Mouse (Mus musculus): ENCODE data around the gene Pofut2. TPM values are rescaled to one million over a fixed set of nuclear protein-coding genes. Genes with fewer than 3 reads are reported as not detected.

Gene Pofut2
- total and polyA plus RNA-seq, 3 experiments = 20.3 to 24.5 TPM; not detected in 1

DNA sequence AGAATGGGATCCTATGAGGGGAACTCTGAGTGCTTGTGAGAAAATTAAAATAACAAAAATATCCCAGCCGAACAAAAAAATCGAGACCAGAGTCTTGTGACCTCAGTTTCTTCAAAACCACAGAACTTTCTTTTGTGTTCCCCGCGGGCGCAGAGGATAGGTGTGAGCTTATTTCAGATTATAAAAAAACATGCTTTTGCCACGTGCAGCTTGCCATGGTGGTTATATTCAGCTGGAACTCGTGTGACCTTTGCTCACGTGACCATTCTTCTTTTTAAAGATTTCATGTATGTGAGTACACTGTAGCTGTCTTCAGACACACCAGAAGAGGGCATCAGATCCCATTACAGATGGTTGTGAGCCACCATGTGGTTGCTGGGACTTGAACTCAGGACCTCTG, 30.5 kb downstream of the Pofut2 start:
- H3K9me3 ChIP-seq (replicated peaks; ENCODE audit: insufficient read depth, low read length) = no peaks in the 10 kb centered on the region
- H3K27ac ChIP-seq (ENCODE audit: control insufficient read depth, low read depth, low read length) = no peak overlapping the region
- no peak overlapping the region for H3K9ac ChIP-seq (ENCODE audit: control insufficient read depth, low read depth, low read length, poor library complexity, severe bottlenecking)
- H3K27me3 ChIP-seq (ENCODE audit: control insufficient read depth in 1 of 2, insufficient read depth in 2 of 2, low read length in 2 of 2) = no peaks in the 10 kb centered on the region; a peak in 1 of 4 replicates
- no peak for DNase-seq (ENCODE audit: low read depth, low spot score)
- no peaks in the 10 kb centered on the region for H3K79me2 ChIP-seq (ENCODE audit: control insufficient read depth, insufficient read depth, low read length, poor library complexity)
- no peaks in the 10 kb centered on the region for H3K4me1 ChIP-seq (ENCODE audit: control insufficient read depth in 1 of 2, insufficient read depth in 2 of 2, low read length in 2 of 2)
- H3K36me3 ChIP-seq (ENCODE audit: control insufficient read depth in 1 of 2, insufficient read depth in 2 of 2, low read length in 2 of 2) = no peaks in the 10 kb centered on the region
- TF ChIP-seq SMC3 (IDR thresholded peaks at IDR 0.05; ENCODE audit: low read depth, low read length) (no peak), USF1 (IDR thresholded peaks at IDR 0.05; ENCODE audit: low read depth, low read length) (0 out of 2 replicates have a peak, but pooled peaks have one; percentile 7)
- H3K4me3 ChIP-seq (ENCODE audit: control insufficient read depth in 1 of 2, insufficient read depth in 1 of 2, low read depth in 2 of 2, low read length in 2 of 2) = no peak overlapping the region

DNA sequence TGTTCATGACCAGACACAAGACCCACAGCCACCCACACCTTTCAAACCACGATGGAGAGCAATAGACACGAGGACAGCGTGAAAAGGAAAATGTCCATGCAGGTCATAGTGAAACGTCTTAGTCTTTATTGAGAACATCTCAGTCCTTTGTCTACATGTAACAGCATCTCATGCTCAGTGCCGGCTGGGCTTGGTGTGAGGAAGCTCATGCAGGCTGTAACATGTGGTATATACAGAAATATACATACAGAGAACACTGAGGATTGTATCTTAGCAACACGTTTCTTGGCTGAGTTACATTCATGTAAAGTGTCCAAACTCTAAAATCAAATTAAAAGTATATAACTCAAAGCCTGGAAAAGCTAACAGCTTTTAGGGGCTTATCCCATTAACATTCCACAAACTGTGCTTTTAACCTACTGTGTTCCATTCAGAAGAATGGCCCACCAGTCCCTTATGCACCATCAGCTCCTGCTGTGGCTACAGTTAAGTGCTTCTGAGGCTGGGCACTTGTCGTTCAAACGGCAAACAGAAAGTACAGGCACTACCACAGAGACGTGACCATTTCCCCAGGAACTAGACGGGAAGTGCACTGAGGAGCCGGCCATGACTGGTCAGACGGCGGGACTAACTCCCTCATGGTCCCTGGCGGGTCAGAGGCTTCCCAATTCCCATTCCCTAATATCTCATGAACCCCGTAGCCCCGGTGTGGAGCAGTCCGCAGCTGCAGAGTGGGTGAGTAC, 31.8 kb downstream of the Pofut2 start:
- Histone ChIP-seq H3K27me3 (ENCODE audit: control insufficient read depth in 1 of 2, insufficient read depth in 2 of 2, low read length in 2 of 2) (no peaks in the 10 kb centered on the region; a peak in 1 of 4 replicates), H3K9me3 (replicated peaks; ENCODE audit: insufficient read depth, low read length) (no peaks in the 10 kb centered on the region), H3K79me2 (ENCODE audit: control insufficient read depth, insufficient read depth, low read length, poor library complexity) (no peaks in the 10 kb centered on the region), H3K9ac (ENCODE audit: control insufficient read depth, low read depth, low read length, poor library complexity, severe bottlenecking) (no peak overlapping the region), H3K4me1 (ENCODE audit: control insufficient read depth in 1 of 2, insufficient read depth in 2 of 2, low read length in 2 of 2) (no peaks in the 10 kb centered on the region), H3K4me3 (ENCODE audit: control insufficient read depth in 1 of 2, insufficient read depth in 1 of 2, low read depth in 2 of 2, low read length in 2 of 2) (no peak overlapping the region), H3K27ac (ENCODE audit: control insufficient read depth, low read depth, low read length) (no peak overlapping the region), H3K36me3 (ENCODE audit: control insufficient read depth in 1 of 2, insufficient read depth in 2 of 2, low read length in 2 of 2) (no peaks in the 10 kb centered on the region)
- no peak for DNase-seq (ENCODE audit: low read depth, low spot score)
- TF ChIP-seq UBTF (IDR thresholded peaks at IDR 0.05; ENCODE audit: borderline replicate concordance, insufficient read depth, low read depth, low read length) (no peak), RCOR1 (IDR thresholded peaks at IDR 0.05; ENCODE audit: low read depth, low read length) (no peak), ZNF384 (IDR thresholded peaks at IDR 0.05; ENCODE audit: low read depth, low read length) (no peak)

DNA sequence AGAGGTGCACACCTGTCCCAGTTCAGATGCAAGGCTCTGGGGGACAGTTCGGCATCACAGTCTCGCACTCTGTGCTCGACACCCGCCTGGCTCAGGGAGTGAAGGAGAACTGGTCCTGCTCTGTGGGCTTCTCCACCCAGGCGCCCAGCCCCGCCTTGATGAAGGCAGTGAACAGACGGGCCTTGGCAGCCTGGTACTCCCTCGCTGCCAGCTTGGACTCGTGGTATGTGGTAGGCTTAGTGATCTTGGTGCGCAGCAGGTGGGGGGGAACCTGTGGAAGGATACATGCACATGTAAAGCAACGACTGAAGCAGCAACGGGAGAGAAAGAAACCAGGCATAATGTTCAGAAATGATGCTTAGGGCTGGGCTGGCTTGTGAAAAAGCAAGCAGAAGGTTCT, 35.7 kb downstream of the Pofut2 start:
- no peak overlapping the region for H3K27ac ChIP-seq (ENCODE audit: control insufficient read depth, low read depth, low read length)
- peaks cover 0 to 13% of the 10 kb centered on the region in 2 experiments; a peak in 2 of 4 replicates for H3K36me3 ChIP-seq (ENCODE audit: control insufficient read depth in 1 of 2, insufficient read depth in 2 of 2, low read length in 2 of 2)
- H3K4me1 ChIP-seq (ENCODE audit: control insufficient read depth in 1 of 2, insufficient read depth in 2 of 2, low read length in 2 of 2) = peaks cover 8 to 13% of the 10 kb centered on the region in 2 experiments
- no peak overlapping the region for H3K9ac ChIP-seq (ENCODE audit: control insufficient read depth, low read depth, low read length, poor library complexity, severe bottlenecking)
- H3K27me3 ChIP-seq (ENCODE audit: control insufficient read depth in 1 of 2, insufficient read depth in 2 of 2, low read length in 2 of 2) = no peaks in the 10 kb centered on the region
- no peaks in the 10 kb centered on the region for H3K79me2 ChIP-seq (ENCODE audit: control insufficient read depth, insufficient read depth, low read length, poor library complexity)
- no peak for DNase-seq (ENCODE audit: low read depth, low spot score)
- H3K9me3 ChIP-seq (replicated peaks; ENCODE audit: insufficient read depth, low read length) = no peaks in the 10 kb centered on the region
- TF ChIP-seq EP300 (IDR thresholded peaks at IDR 0.05; ENCODE audit: low read depth in 1 of 2, low read length in 2 of 2) (no peak), ZMIZ1 (IDR thresholded peaks at IDR 0.05; ENCODE audit: low read depth, low read length) (no peak), MAFK (IDR thresholded peaks at IDR 0.05; ENCODE audit: borderline replicate concordance, low read depth, low read length) (no peak), BHLHE40 (IDR thresholded peaks at IDR 0.05; ENCODE audit: borderline replicate concordance, low read depth, low read length) (no peak), ZKSCAN1 (IDR thresholded peaks at IDR 0.05; ENCODE audit: low read depth, low read length) (no peak), POLR2AphosphoS5 (IDR thresholded peaks at IDR 0.05; ENCODE audit: borderline replicate concordance, low read depth, low read length) (no peak), TAL1 (IDR thresholded peaks at IDR 0.05; ENCODE audit: low read length) (no peak), MAZ (IDR thresholded peaks at IDR 0.05; ENCODE audit: low read depth, low read length) (no peak), ETS1 (IDR thresholded peaks at IDR 0.05; ENCODE audit: low read depth, low read length) (no peak)
- H3K4me3 ChIP-seq (ENCODE audit: control insufficient read depth in 1 of 2, insufficient read depth in 1 of 2, low read depth in 2 of 2, low read length in 2 of 2) = no peak overlapping the region
